Mouse (Mus musculus) left cerebral cortex, adult 8-10 months (tissue): ENCODE measurements at regions not wholly inside any gene's neighbourhood (a gene's known extent, or its start where the extent isn't known, plus 50 kb on each side); places are given as distances from the start of the nearest gene placed in this dataset.

Experiments
- DNase-seq, 2 experiments: peaks; one replicate each; pipeline ENCODE4 v3.0.0; 2022; ENCODE audit warnings: low spot score in 2 of 2

DNA sequence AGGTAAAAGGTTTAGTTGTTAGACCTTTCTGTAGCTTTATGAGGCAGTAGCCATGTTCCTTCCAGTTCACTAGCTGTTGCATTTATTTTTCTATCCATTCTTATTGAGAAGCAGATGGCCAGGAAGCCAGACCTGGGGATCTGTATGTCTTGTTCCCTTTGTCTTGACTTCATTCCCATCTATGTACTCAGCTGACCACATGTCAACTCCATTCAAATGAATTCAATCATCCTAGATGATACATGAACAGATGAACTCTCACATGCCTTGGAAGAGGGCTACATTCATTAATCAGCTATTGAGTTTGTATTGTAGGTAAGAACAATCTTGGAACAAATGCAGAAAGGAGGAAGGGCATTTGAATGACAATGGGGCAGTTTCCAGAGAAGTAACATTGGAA lies 2722.7 kb upstream of the Lrrc6 start:
- no peak for DNase-seq

DNA sequence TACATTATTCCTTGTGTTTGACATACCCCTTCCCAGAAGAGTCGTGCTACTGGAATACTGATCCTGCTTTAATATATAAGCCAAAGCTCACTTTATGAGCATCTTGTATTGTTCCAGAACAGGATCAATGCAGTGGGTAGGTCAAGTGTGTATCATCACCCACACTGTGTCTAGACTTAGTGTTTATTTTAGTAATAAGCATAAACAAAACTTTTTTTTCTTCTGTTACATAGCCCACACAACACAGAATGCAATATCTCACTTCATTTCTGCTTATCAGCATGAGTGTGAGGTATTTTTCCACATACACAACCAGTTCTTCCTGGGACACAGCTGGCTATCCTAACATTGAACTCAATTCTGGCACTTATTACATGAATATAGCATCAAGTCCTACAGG lies 2721.7 kb upstream of the Lrrc6 start:
- no peak for DNase-seq
